Mouse (Mus musculus): Measurements from ENCODE around the gene Fam221a. TPM values are rescaled to one million over a fixed set of nuclear protein-coding genes. Genes with fewer than 3 reads are reported as not detected.

Gene Fam221a
- polyA plus RNA-seq, 1 experiment from 2014 or later, result 9.9 TPM

DNA sequence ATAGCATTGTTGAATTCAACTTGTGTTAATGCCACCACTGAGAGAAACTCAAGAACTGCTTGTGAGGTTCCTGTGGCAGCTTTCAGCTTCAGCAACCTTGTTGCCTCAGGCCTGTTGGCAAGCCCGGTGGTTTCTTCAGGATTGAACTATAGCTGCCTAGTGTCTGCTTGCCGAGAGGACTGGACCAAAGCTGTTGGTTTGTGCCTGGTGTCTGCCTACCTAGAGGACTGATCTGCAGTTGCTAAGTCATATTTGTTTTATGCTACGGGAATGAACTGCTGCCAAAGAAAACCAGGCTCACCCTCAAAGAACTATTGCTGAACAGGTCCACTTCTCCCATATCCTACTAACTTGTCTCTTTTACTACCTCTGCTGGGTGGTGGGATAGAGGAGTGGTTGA lies 40.7 kb upstream of the Fam221a start:
- no peaks in the 10 kb centered on the region for H3K27me3 ChIP-seq (ENCODE audit: control insufficient read depth, insufficient read depth, low read length)
- no peak overlapping the region for H3K27ac ChIP-seq (ENCODE audit: low read length)
- 80% methylated on average over 3 of the region's 3 CpGs for WGBS
- H3K4me1 ChIP-seq (ENCODE audit: control insufficient read depth, insufficient read depth, low read length), result 0 out of 2 replicates have a peak, but pooled peaks cover 3% of the 10 kb centered on the region
- no peak overlapping the region for H3K4me3 ChIP-seq (ENCODE audit: low read depth, low read length)
- no peaks in the 10 kb centered on the region for H3K36me3 ChIP-seq (ENCODE audit: control insufficient read depth, insufficient read depth, low read length)
- no peak overlapping the region for H3K9ac ChIP-seq (replicated peaks; ENCODE audit: low read depth, low read length)
- no peak overlapping the region for H3K4me2 ChIP-seq (replicated peaks; ENCODE audit: low read depth, low read length)
- H3K9me3 ChIP-seq (ENCODE audit: control insufficient read depth, low read depth, low read length), result no peaks in the 10 kb centered on the region
- ATAC-seq (ENCODE audit: insufficient number of reproducible peaks, insufficient read depth, low FRiP score, low read depth), result no peak

DNA sequence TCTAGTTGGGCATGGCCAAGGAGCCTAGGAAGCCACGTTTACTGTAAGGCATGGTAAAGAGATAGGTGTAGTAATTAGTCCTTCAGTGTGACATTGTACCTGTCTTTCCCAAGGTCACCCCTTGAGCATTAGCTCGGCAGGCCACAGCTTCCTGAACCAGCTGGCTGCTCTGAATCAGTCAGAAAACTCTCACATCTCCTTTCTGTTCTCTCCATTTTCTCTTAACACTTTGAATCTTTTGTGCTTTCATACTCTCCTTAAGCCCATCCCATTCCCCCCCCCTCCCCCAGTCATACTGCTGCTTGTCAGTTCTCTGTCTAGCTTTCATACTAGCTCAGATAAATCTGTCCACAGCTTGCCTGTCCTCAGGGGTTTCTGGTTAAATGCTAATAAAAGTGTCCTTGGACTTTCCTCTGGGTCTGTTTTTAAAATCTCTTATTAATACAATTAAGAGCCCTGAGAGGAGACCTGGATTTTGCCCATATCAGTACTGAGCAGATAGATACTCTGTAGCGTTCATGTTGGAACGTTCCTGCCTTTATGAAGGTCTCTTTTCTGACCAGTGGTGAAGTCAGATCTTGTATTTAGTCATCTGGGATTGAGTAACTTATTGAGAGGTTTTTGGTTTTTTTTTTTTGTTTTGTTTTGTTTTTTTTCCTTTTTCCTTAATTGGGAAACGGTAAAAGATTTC lies 36.0 kb upstream of the Fam221a start:
- no peaks in the 10 kb centered on the region for H3K9me3 ChIP-seq (ENCODE audit: control insufficient read depth, low read depth, low read length)
- WGBS, result 64% methylated on average over 5 of the region's 5 CpGs
- H3K36me3 ChIP-seq (ENCODE audit: control insufficient read depth, insufficient read depth, low read length), result no peaks in the 10 kb centered on the region; the same call in 1 of the 2 replicates
- H3K4me3 ChIP-seq (ENCODE audit: low read depth, low read length), result no peak overlapping the region
- H3K27me3 ChIP-seq (ENCODE audit: control insufficient read depth, insufficient read depth, low read length), result no peaks in the 10 kb centered on the region
- no peak overlapping the region for H3K4me2 ChIP-seq (replicated peaks; ENCODE audit: low read depth, low read length)
- H3K27ac ChIP-seq (ENCODE audit: low read length), result no peak overlapping the region
- 0 out of 2 replicates have a peak, but pooled peaks cover 3% of the 10 kb centered on the region for H3K4me1 ChIP-seq (ENCODE audit: control insufficient read depth, insufficient read depth, low read length)
- no peak for ATAC-seq (ENCODE audit: insufficient number of reproducible peaks, insufficient read depth, low FRiP score, low read depth)
- no peak overlapping the region for H3K9ac ChIP-seq (replicated peaks; ENCODE audit: low read depth, low read length)

DNA sequence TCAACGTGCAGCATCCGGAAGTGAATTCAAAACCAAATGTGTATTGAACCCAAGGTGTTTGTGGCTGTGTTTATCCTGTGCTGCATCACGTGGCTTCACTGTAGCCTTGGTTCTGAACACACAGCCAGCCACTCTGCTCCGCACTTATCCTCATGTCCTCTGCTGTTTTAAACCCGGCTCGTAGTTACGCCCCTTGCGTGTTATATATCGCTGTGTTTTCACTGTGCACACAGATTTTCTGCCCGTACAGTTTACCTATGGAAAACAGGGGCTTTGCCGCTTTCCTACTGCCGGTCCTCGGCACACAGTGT lies 35.5 kb upstream of the Fam221a start:
- Histone ChIP-seq H3K4me1 (ENCODE audit: control insufficient read depth, insufficient read depth, low read length) (0 out of 2 replicates have a peak, but pooled peaks cover 3% of the 10 kb centered on the region), H3K9me3 (ENCODE audit: control insufficient read depth, low read depth, low read length) (no peaks in the 10 kb centered on the region), H3K4me3 (ENCODE audit: low read depth, low read length) (no peak overlapping the region), H3K36me3 (ENCODE audit: control insufficient read depth, insufficient read depth, low read length) (no peaks in the 10 kb centered on the region; the same call in 1 of the 2 replicates), H3K27me3 (ENCODE audit: control insufficient read depth, insufficient read depth, low read length) (no peaks in the 10 kb centered on the region), H3K9ac (replicated peaks; ENCODE audit: low read depth, low read length) (no peak overlapping the region), H3K27ac (ENCODE audit: low read length) (no peak overlapping the region), H3K4me2 (replicated peaks; ENCODE audit: low read depth, low read length) (no peak overlapping the region)
- no peak; the same call in 1 of the 2 replicates for ATAC-seq (ENCODE audit: insufficient number of reproducible peaks, insufficient read depth, low FRiP score, low read depth)
- WGBS, result 51% methylated on average over 13 of the region's 13 CpGs

DNA sequence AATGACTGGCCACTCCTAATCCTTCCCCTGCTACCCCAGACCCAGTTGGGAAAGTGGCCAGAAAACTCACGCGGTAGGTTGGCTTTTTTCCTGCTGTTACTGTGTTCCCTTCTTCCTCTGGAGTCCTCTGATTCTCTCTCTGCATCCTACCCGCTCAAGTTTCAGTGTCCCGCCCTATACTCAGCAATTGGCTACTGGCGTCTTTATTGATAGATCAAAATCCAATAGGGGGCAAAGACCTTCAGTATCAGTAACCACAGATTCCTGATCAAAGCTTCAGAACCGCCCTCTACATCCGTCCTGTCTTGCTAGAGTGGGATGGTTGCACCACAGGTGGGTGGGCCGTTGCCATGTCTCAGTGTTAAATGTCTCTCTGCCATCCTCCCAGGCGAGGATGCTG lies 29.0 kb upstream of the Fam221a start:
- Histone ChIP-seq H3K9ac (replicated peaks; ENCODE audit: low read depth, low read length) (no peak overlapping the region), H3K4me1 (ENCODE audit: control insufficient read depth, insufficient read depth, low read length) (no peaks in the 10 kb centered on the region), H3K4me3 (ENCODE audit: low read depth, low read length) (no peak overlapping the region), H3K4me2 (replicated peaks; ENCODE audit: low read depth, low read length) (no peak overlapping the region), H3K27ac (ENCODE audit: low read length) (no peak overlapping the region), H3K36me3 (ENCODE audit: control insufficient read depth, insufficient read depth, low read length) (peaks cover 3% of the 10 kb centered on the region; the same call in 1 of the 2 replicates), H3K27me3 (ENCODE audit: control insufficient read depth, insufficient read depth, low read length) (no peaks in the 10 kb centered on the region), H3K9me3 (ENCODE audit: control insufficient read depth, low read depth, low read length) (no peaks in the 10 kb centered on the region)
- WGBS, result 26% methylated on average over 9 of the region's 9 CpGs
- ATAC-seq (ENCODE audit: insufficient number of reproducible peaks, insufficient read depth, low FRiP score, low read depth), result no peak

DNA sequence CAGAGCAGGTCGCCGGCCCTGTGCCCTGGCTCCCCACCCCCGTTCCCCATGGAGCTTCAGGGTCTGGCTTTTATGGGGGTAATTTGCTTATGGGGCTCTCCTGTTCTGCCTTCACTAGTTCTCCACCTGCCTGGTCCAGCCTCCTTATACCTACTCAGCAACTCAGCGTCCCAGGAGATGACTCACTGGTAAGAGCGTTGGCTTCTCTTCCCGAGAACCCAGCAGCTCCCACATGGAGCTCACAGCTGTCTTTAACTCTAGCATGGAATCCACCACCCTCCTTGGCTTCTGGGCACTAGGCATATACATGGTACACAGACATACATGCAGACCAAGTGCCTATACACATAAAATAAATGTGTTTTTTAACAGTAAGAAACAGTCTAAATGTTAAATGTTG lies 28.4 kb upstream of the Fam221a start:
- Histone ChIP-seq H3K9ac (replicated peaks; ENCODE audit: low read depth, low read length) (no peak overlapping the region), H3K27me3 (ENCODE audit: control insufficient read depth, insufficient read depth, low read length) (no peaks in the 10 kb centered on the region), H3K27ac (ENCODE audit: low read length) (no peak overlapping the region), H3K4me1 (ENCODE audit: control insufficient read depth, insufficient read depth, low read length) (no peaks in the 10 kb centered on the region), H3K36me3 (ENCODE audit: control insufficient read depth, insufficient read depth, low read length) (peaks cover 3% of the 10 kb centered on the region; the same call in 1 of the 2 replicates), H3K9me3 (ENCODE audit: control insufficient read depth, low read depth, low read length) (no peaks in the 10 kb centered on the region), H3K4me3 (ENCODE audit: low read depth, low read length) (no peak overlapping the region), H3K4me2 (replicated peaks; ENCODE audit: low read depth, low read length) (no peak overlapping the region)
- WGBS, result 40% methylated on average over 6 of the region's 6 CpGs
- ATAC-seq (ENCODE audit: insufficient number of reproducible peaks, insufficient read depth, low FRiP score, low read depth), result no peak

DNA sequence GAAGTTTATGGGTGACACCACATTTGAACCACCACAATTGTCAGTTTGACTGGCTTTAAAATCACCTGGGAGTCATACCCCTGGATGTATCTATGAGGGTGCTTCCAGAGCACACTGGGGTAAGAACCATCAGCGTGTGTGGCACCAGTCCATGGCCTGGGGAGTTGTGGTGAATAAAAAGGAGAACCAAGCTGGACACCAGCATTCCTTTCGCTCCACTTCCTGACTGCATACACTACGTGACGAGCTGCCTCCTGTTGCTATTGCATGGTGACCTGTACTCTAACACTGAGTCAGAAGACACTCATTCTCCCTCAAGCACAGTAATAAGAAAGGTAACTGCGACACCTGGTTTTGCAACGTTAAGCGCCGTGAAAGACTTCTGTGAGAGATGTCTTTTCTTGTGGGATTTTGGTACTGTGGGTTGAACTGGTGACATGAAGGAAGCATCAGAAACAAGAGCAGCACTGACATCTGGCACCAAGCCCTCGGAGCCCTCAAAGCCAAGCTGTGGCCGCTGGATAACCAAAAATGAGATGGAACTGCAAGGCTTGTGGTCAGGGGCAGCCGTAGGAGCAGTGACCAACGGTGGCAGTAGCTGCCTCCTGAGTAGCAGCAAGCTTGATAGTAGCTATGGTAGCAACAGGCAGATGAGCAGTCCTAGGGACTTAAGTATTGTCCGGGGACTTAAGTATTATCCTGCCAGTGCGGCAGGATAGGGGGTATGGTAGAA lies 23.6 kb upstream of the Fam221a start:
- H3K27me3 ChIP-seq (ENCODE audit: control insufficient read depth, insufficient read depth, low read length), result no peaks in the 10 kb centered on the region
- H3K27ac ChIP-seq (ENCODE audit: low read length), result no peak overlapping the region
- no peak overlapping the region for H3K9ac ChIP-seq (replicated peaks; ENCODE audit: low read depth, low read length)
- H3K4me1 ChIP-seq (ENCODE audit: control insufficient read depth, insufficient read depth, low read length), result no peaks in the 10 kb centered on the region
- peaks cover 3% of the 10 kb centered on the region; the same call in 1 of the 2 replicates for H3K36me3 ChIP-seq (ENCODE audit: control insufficient read depth, insufficient read depth, low read length)
- ATAC-seq (ENCODE audit: insufficient number of reproducible peaks, insufficient read depth, low FRiP score, low read depth), result no peak
- H3K9me3 ChIP-seq (ENCODE audit: control insufficient read depth, low read depth, low read length), result no peaks in the 10 kb centered on the region
- 80% methylated on average over 14 of the region's 14 CpGs for WGBS
- H3K4me2 ChIP-seq (replicated peaks; ENCODE audit: low read depth, low read length), result no peak overlapping the region
- no peak overlapping the region for H3K4me3 ChIP-seq (ENCODE audit: low read depth, low read length)

DNA sequence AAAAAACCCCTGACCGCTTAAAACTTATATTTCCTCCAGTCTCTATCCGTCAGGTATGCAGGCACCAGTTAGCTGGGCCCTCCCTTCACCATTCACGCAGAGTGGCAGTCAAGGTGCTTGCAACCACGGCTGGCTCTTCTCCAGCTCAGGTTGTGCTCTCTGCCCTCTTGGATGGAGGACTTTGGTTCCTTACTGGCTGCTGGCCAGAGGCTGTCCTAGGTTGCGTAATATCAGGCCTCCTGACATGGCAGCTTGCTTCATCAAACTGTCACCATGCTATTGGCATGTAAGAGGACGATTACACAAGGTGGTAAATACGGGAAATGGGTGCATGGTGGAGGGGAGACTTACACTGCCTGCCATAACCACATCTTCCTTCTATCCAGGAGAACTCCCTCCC lies 17.7 kb upstream of the Fam221a start:
- WGBS, result 93% methylated on average over 7 of the region's 7 CpGs
- no peaks in the 10 kb centered on the region for H3K36me3 ChIP-seq (ENCODE audit: control insufficient read depth, insufficient read depth, low read length)
- no peak overlapping the region for H3K4me2 ChIP-seq (replicated peaks; ENCODE audit: low read depth, low read length)
- H3K27me3 ChIP-seq (ENCODE audit: control insufficient read depth, insufficient read depth, low read length), result no peaks in the 10 kb centered on the region
- no peak for ATAC-seq (ENCODE audit: insufficient number of reproducible peaks, insufficient read depth, low FRiP score, low read depth)
- no peaks in the 10 kb centered on the region for H3K9me3 ChIP-seq (ENCODE audit: control insufficient read depth, low read depth, low read length)
- H3K9ac ChIP-seq (replicated peaks; ENCODE audit: low read depth, low read length), result no peak overlapping the region
- H3K27ac ChIP-seq (ENCODE audit: low read length), result no peak overlapping the region
- H3K4me3 ChIP-seq (ENCODE audit: low read depth, low read length), result no peak overlapping the region
- no peaks in the 10 kb centered on the region for H3K4me1 ChIP-seq (ENCODE audit: control insufficient read depth, insufficient read depth, low read length)

DNA sequence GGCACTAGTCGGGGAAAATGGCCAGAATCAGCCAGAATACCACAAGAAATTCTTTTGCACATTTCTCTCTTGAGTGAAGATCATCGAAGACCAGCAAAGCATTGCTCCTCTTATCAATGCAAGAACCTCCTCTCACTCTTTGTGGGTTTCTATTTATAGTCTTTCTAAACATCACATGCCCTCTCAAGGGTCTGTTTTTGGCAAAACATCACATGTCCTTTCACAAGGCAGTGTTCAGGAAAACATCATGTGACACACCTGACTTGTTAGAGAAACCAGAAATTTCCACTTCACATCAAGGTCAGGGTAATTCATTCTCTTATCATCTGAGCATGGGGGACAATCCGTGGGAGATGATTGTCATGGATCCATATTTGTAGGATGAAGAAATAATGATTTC lies 12.9 kb upstream of the Fam221a start:
- Histone ChIP-seq H3K9ac (replicated peaks; ENCODE audit: low read depth, low read length) (no peak overlapping the region), H3K27me3 (ENCODE audit: control insufficient read depth, insufficient read depth, low read length) (no peaks in the 10 kb centered on the region), H3K27ac (ENCODE audit: low read length) (no peak overlapping the region), H3K4me3 (ENCODE audit: low read depth, low read length) (no peak overlapping the region), H3K4me1 (ENCODE audit: control insufficient read depth, insufficient read depth, low read length) (no peaks in the 10 kb centered on the region), H3K36me3 (ENCODE audit: control insufficient read depth, insufficient read depth, low read length) (no peaks in the 10 kb centered on the region), H3K9me3 (ENCODE audit: control insufficient read depth, low read depth, low read length) (no peaks in the 10 kb centered on the region), H3K4me2 (replicated peaks; ENCODE audit: low read depth, low read length) (no peak overlapping the region)
- 80% methylated on average over 3 of the region's 3 CpGs for WGBS
- no peak for ATAC-seq (ENCODE audit: insufficient number of reproducible peaks, insufficient read depth, low FRiP score, low read depth)
